Mouse (Mus musculus) ovary, postnatal 36 days (tissue): ENCODE measurements at regions not wholly inside any gene's neighbourhood (a gene's known extent, or its start where the extent isn't known, plus 50 kb on each side); places are given as distances from the start of the nearest gene placed in this dataset.

ENCODE experiments used
- DNase-seq: peaks from one replicate; pipeline ENCODE4 v3.0.0; 2022; ENCODE audit warnings: low spot score, mixed read lengths

GRCm38 (mm10) chr5:54178966-54179547 lies 180.8 kb downstream of the Stim2 start:
- no peak for DNase-seq

GRCm38 (mm10) chr5:54180192-54180611 lies 181.9 kb downstream of the Stim2 start:
- peak; percentile 16 for DNase-seq

- DNase-seq, result no peak
Measured at GRCm38 (mm10) chr5:54180640-54181326, 182.5 kb downstream of the Stim2 start.

- DNase-seq, result no peak
Measured at GRCm38 (mm10) chr5:54181327-54181863, 183.1 kb downstream of the Stim2 start.

- no peak for DNase-seq
Measured at GRCm38 (mm10) chr5:54182754-54183153, 184.5 kb downstream of the Stim2 start.

- no peak for DNase-seq
Measured at GRCm38 (mm10) chr5:54185662-54186061, 187.4 kb downstream of the Stim2 start.

GRCm38 (mm10) chr5:54186076-54186676 lies 187.9 kb downstream of the Stim2 start:
- DNase-seq, result peak; percentile 5

- DNase-seq, result no peak
Measured at GRCm38 (mm10) chr5:54191688-54192087, 193.4 kb downstream of the Stim2 start.

GRCm38 (mm10) chr5:54194846-54195245 lies 196.5 kb downstream of the Stim2 start:
- no peak for DNase-seq

- DNase-seq, result no peak
Measured at GRCm38 (mm10) chr5:54200032-54200431, 201.7 kb downstream of the Stim2 start.

- no peak for DNase-seq
Measured at GRCm38 (mm10) chr5:54200587-54200986, 202.3 kb downstream of the Stim2 start.

- no peak for DNase-seq
Measured at GRCm38 (mm10) chr5:54211457-54211856, 213.2 kb downstream of the Stim2 start.

GRCm38 (mm10) chr5:54212038-54212589 lies 213.8 kb downstream of the Stim2 start:
- DNase-seq, result no peak

GRCm38 (mm10) chr5:54225031-54225430 lies 226.7 kb downstream of the Stim2 start:
- no peak for DNase-seq

- no peak for DNase-seq
Measured at GRCm38 (mm10) chr5:54234580-54234979, 236.3 kb downstream of the Stim2 start.

- DNase-seq, result no peak
Measured at GRCm38 (mm10) chr5:54235226-54235625, 236.9 kb downstream of the Stim2 start.

- no peak for DNase-seq
Measured at GRCm38 (mm10) chr5:54237226-54237625, 238.9 kb downstream of the Stim2 start.

- DNase-seq, result no peak
Measured at GRCm38 (mm10) chr5:54238646-54239167, 240.4 kb downstream of the Stim2 start.

GRCm38 (mm10) chr5:54239586-54239985 lies 241.3 kb downstream of the Stim2 start:
- DNase-seq, result no peak

- DNase-seq, result no peak
Measured at GRCm38 (mm10) chr5:54241169-54241917, 243.0 kb downstream of the Stim2 start.

GRCm38 (mm10) chr5:54242126-54242525 lies 243.8 kb downstream of the Stim2 start:
- DNase-seq, result no peak

GRCm38 (mm10) chr5:54252038-54252437 lies 253.7 kb downstream of the Stim2 start:
- DNase-seq, result no peak
